Mouse (Mus musculus) heart, embryonic 10.5 days (tissue): Measurements from ENCODE around the gene Atp6v0a4. TPM values are rescaled to one million over a fixed set of nuclear protein-coding genes. Genes with fewer than 3 reads are reported as not detected.

Experiments
- DNase-seq: peaks from one replicate; pipeline ENCODE4 v3.0.0-alpha.2; 2017; ENCODE audit warnings: low spot score
- H3K27ac ChIP-seq: fragments of 300-500 bp; sonication (generic); 2 replicates; pipeline ENCODE4 v1.5.1; 2016; ENCODE audit warnings: mild to moderate bottlenecking
- H3K27me3 ChIP-seq: fragments of 300-500 bp; sonication (generic); 2 replicates; pipeline ENCODE4 v1.6.1; 2016; ENCODE audit warnings: mild to moderate bottlenecking; ENCODE audit not compliant: poor library complexity, insufficient read depth, severe bottlenecking
- H3K36me3 ChIP-seq: fragments of 300-500 bp; sonication (generic); 2 replicates; pipeline ENCODE4 v1.6.1; 2016; ENCODE audit warnings: mild to moderate bottlenecking, moderate library complexity
- H3K4me1 ChIP-seq: fragments of 300-500 bp; sonication (generic); 2 replicates; pipeline ENCODE4 v1.6.1; 2016; ENCODE audit warnings: mild to moderate bottlenecking
- H3K4me3 ChIP-seq: fragments of 300-500 bp; sonication (generic); 2 replicates; pipeline ENCODE4 v1.5.1; 2016; ENCODE audit warnings: mild to moderate bottlenecking, moderate library complexity
- H3K9me3 ChIP-seq: fragments of 300-500 bp; sonication (generic); 2 replicates; pipeline ENCODE4 v1.6.1; 2016; ENCODE audit warnings: mild to moderate bottlenecking, moderate library complexity
- WGBS: fragments of 180-500 bp; shearing (Covaris S2); methylation state at CpG from one replicate; pipeline ENCODE4 v1.1.7; 2016; 5-methylcytosine and 5-hydroxymethylcytosine counted together
- polyA plus RNA-seq: library from polyadenylated mRNA; unstranded; fragments of >200 nt; fragmentation: Nextera tagmentation; extraction: Ambion mirVana; gene quantifications from 2 replicates; pipeline ENCODE4 v1.2.1, GENCODE M21; 2016

The Atp6v0a4 gene
- polyA plus RNA-seq, 1 experiment from 2014 or later, result not detected

DNA sequence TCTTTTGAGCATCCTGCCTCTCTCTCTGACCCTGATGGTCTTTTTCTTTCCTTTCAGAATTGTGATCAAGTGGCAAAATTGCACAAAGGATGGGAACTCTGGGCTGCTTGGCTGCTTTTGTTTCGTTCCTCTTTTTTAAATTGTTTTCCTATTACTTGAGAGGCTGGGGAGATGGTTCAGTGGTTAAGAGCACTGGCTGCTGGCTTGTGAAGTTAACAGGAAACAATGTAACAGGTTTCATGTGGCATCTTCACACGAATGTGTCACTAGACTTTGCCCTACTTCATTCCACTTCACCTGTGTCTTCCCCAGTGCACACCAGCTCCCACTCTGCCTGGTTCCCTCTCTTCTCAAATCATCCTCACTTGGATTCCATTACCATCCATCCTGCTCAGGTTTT, 59.8 kb downstream of the Atp6v0a4 start:
- Histone ChIP-seq H3K4me1 (0 out of 2 replicates have a peak, but pooled peaks cover 2% of the 10 kb centered on the region), H3K9me3 (peaks cover 7% of the 10 kb centered on the region), H3K36me3 (no peaks in the 10 kb centered on the region), H3K27ac (no peak overlapping the region), H3K4me3 (no peak overlapping the region), H3K27me3 (no peaks in the 10 kb centered on the region)
- DNase-seq, result no peak
- 67% methylated on average over 2 of the region's 2 CpGs for WGBS

DNA sequence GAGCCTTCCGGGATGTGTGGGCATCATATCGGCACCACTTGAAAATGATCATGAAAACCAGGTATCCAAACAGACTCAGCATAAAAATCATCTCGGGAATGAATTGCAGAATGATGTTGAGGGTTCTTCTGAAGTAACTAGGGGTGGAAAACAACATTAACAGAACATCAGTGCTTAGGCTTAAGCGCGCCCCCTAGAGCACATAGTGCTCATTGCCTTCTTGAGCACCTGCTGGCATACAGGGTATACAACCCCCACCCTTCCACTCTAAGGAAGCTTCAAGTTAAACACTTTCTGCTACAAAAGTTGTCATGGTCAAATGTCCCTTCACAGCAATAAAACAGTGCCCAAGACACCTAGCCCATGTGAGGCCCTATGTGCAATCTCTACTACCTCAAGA, 65.6 kb downstream of the Atp6v0a4 start:
- 51% methylated on average over 5 of the region's 5 CpGs for WGBS
- Histone ChIP-seq H3K4me1 (no peaks in the 10 kb centered on the region), H3K27me3 (no peaks in the 10 kb centered on the region), H3K27ac (no peak overlapping the region), H3K36me3 (no peaks in the 10 kb centered on the region), H3K9me3 (peaks cover 7% of the 10 kb centered on the region), H3K4me3 (no peak overlapping the region)
- DNase-seq, result no peak

DNA sequence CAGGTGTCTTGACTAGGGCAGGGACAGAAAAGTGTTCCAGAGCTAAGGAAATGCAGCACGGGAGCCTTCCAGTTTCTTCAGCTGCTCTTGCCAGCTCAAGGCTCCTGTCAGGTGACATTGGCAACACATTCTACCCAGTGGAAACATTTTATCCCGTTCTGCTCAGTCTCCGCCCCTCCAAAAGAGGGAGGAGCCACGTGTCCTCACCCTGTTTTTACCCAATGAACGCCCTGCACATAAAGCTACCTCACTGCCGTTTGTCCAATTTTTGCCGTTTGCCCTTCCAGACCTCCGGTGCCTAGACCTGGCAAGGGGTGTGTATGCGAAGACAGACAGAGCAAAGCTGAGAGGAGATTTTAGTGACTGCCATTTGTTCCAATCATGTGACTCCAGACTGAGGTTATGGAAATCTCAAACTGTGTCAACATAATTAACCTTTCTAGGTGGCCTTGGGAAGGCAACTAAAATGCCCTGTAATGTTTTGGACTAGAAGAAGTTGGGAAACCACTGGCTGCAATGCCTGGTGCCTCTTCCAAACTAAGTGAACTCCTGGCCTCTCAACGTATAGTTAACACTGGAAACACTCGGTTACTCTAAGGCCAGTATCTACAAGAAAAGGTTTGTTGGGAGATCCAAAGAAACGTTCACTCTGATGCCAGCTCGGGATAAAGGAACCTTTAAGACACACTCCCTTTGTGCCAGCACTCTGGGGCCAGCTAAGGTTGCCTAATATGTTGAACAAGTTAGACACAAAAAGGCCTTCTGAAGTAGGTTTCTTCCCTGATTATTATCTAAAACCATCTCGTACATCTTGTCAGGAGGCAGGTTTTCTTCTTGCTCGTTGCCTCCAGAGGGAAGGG, 68.7 kb downstream of the Atp6v0a4 start:
- H3K9me3 ChIP-seq, result no peaks in the 10 kb centered on the region
- no peak overlapping the region for H3K27ac ChIP-seq
- 76% methylated on average over 15 of the region's 15 CpGs for WGBS
- no peaks in the 10 kb centered on the region for H3K4me1 ChIP-seq
- no peak for DNase-seq
- H3K4me3 ChIP-seq, result no peak overlapping the region
- H3K27me3 ChIP-seq, result no peaks in the 10 kb centered on the region
- H3K36me3 ChIP-seq, result no peaks in the 10 kb centered on the region

DNA sequence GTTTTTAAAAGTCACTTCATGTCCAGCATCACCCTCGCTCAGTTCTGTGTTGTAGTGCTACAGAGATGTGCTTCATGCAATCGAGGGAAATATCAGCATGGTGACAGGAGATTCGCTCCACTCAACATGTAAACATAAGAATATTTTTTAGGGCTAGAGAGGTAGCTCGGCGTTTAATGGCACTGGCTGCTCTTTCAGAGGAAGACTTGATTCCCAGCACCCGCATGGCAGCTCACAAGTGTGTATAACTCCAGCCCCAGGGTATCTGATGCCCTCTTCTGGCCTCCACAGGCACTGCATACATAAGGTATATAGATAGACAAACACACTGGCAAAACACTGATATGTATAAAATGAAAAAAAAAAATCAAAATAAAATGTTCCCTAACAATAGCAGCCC, 74.8 kb downstream of the Atp6v0a4 start:
- DNase-seq, result no peak
- no peaks in the 10 kb centered on the region for H3K27me3 ChIP-seq
- WGBS, result 84% methylated on average over 6 of the region's 6 CpGs
- peaks cover 17% of the 10 kb centered on the region for H3K4me1 ChIP-seq
- no peaks in the 10 kb centered on the region for H3K36me3 ChIP-seq
- H3K4me3 ChIP-seq, result no peak overlapping the region
- no peaks in the 10 kb centered on the region for H3K9me3 ChIP-seq
- H3K27ac ChIP-seq, result no peak overlapping the region

DNA sequence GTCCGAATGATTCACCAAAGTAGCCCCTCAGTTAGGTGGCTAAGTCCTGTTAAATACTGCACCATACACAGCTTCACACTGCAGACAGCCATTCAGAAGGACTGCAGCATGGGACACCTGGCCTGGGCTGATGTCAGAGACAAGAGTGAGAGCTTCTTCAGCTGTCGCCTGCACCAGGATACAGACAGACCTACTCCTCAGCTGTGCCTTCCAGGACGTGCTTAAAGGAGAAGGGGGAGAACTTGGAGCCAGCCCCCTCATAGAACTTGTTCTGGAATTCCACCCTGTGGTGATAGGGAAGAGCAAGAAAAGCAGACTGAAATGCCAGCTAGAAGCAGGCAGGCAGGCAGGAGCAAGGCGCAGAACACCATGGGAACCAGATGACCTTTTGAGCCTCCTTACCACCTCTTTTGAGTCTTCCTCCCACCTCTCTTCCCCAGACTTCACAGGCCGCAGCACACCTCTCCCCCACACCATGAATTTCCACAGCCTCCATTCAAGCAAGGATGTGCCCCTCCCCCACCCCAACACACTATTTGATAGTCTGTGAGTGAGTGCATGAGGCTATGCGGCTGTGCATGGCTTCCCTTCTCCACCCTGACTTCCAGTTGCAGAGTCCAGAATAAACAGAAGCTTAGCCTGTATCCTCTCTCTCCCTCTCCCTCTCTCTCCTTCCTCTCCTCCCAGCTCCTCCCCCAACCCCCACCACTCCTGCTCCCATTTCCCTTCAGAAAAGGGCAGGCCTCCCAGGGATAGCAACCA, 75.4 kb downstream of the Atp6v0a4 start:
- Histone ChIP-seq H3K4me3 (no peak overlapping the region), H3K27me3 (no peaks in the 10 kb centered on the region), H3K9me3 (no peaks in the 10 kb centered on the region), H3K27ac (peak overlapping the region; percentile 71; the same call in 1 of the 2 replicates), H3K36me3 (no peaks in the 10 kb centered on the region), H3K4me1 (peaks cover 17% of the 10 kb centered on the region)
- DNase-seq, result no peak
- 36% methylated on average over 6 of the region's 6 CpGs for WGBS

DNA sequence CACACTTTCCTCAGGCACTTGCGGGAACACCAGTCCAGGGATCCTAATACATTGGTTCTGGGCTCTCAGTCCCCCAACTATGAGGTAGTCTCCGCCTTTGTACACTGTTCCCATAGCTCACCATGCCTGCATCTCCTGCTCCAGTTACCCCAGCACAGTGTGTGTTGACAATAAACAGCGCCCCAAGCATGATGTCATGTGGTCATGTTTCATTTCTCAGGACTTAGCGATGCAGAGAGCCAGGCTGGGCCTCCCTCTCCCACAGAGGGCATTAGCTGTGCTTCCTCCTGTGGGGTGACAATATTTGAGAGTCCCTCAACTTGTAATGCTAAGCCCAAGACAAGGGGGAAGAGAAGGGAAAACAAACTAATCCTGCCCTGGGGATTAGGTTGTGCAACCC, 76.4 kb downstream of the Atp6v0a4 start:
- WGBS, result 85% methylated on average over 4 of the region's 4 CpGs
- no peak for DNase-seq
- H3K4me1 ChIP-seq, result peaks cover 17% of the 10 kb centered on the region
- 0 out of 2 replicates have a peak overlapping the region, but pooled peaks have one; percentile 12 for H3K27ac ChIP-seq
- H3K4me3 ChIP-seq, result no peak overlapping the region
- H3K9me3 ChIP-seq, result no peaks in the 10 kb centered on the region
- H3K36me3 ChIP-seq, result no peaks in the 10 kb centered on the region
- H3K27me3 ChIP-seq, result no peaks in the 10 kb centered on the region

GRCm38 (mm10) chr6:38046838-38047237, 77.5 kb downstream of the Atp6v0a4 start, which contains the start of gene Svopl:
Gene Svopl (minus strand): TSS chr6:38046996.
- Histone ChIP-seq H3K4me1 (peaks cover 17% of the 10 kb centered on the region), H3K27me3 (no peaks in the 10 kb centered on the region), H3K9me3 (no peaks in the 10 kb centered on the region), H3K27ac (0 out of 2 replicates have a peak within 1 kb of the TSS, but pooled peaks have one; percentile 19), H3K4me3 (no peak within 1 kb of the TSS), H3K36me3 (no peaks in the 10 kb centered on the region)
- DNase-seq, result no peak
- WGBS, result 19% methylated on average over 6 of the region's 6 CpGs

- Histone ChIP-seq H3K27ac (no peak overlapping the region), H3K27me3 (no peaks in the 10 kb centered on the region), H3K36me3 (no peaks in the 10 kb centered on the region)
Observed at GRCm38 (mm10) chr6:38032801-38033566, 91.4 kb downstream of the Atp6v0a4 start.

GRCm38 (mm10) chr6:38031924-38032540, 92.4 kb downstream of the Atp6v0a4 start:
- H3K27me3 ChIP-seq, result no peaks in the 10 kb centered on the region
- H3K27ac ChIP-seq, result no peak overlapping the region
- no peak for DNase-seq
- 41% methylated on average over 7 of the region's 7 CpGs for WGBS
- H3K4me1 ChIP-seq, result peaks cover 4% of the 10 kb centered on the region; the same call in 1 of the 2 replicates
- H3K36me3 ChIP-seq, result no peaks in the 10 kb centered on the region
- H3K9me3 ChIP-seq, result no peaks in the 10 kb centered on the region
- no peak overlapping the region for H3K4me3 ChIP-seq

More at GRCm38 (mm10) chr6:38032801-38033566, 91.4 kb downstream of the Atp6v0a4 start:
- DNase-seq, result no peak
- H3K4me1 ChIP-seq, result peaks cover 4% of the 10 kb centered on the region; the same call in 1 of the 2 replicates
- 73% methylated on average over 5 of the region's 5 CpGs for WGBS
- no peaks in the 10 kb centered on the region for H3K9me3 ChIP-seq
- H3K4me3 ChIP-seq, result no peak overlapping the region

DNA sequence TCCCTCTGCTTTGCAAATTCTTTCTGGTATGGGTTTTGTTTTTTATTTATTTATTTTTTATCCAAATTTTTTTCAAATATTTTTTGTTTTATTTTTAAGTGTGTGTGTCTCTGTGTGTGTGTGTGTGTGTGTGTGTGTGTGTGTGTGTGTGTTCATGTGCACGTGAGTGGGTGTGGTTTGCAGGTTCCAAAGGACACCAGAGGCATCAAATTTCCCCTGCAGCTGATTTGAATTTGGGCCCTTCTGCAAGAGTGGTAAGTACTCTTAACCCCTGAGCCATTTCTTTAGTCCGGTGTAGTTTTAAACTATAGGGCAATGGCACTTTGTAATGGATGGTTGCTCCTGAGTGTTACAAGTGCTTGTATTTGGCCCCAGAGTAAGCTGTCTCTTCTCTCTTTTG, 96.2 kb downstream of the Atp6v0a4 start:
- Histone ChIP-seq H3K4me3 (no peak overlapping the region), H3K4me1 (peaks cover 4% of the 10 kb centered on the region; the same call in 1 of the 2 replicates), H3K27ac (no peak overlapping the region), H3K27me3 (no peaks in the 10 kb centered on the region), H3K9me3 (no peaks in the 10 kb centered on the region), H3K36me3 (no peaks in the 10 kb centered on the region)
- 66% methylated on average over 2 of the region's 2 CpGs for WGBS
- no peak for DNase-seq

DNA sequence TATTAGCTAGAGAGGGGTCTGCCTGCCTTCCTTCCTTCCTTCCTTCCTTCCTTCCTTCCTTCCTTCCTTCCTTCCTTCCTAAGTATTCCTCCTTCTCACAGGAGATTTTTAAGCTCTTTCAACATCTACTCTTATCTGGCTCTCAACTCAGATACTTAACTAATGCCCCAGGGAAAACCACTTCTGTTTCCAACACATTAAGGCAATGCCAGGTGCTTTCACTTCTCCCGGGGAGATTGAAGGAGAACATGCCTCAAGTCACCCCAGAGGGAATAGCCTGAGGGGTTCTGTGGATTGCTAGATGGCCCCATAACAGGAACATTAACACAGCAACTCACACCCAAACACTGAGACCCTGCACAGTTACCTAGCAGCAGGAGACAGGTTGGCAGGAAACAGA, 96.6 kb downstream of the Atp6v0a4 start:
- Histone ChIP-seq H3K9me3 (no peaks in the 10 kb centered on the region), H3K4me1 (peaks cover 4% of the 10 kb centered on the region; the same call in 1 of the 2 replicates), H3K4me3 (no peak overlapping the region), H3K36me3 (no peaks in the 10 kb centered on the region), H3K27me3 (no peaks in the 10 kb centered on the region), H3K27ac (no peak overlapping the region)
- WGBS, result 31% methylated on average over 1 of the region's 1 CpGs
- DNase-seq, result no peak

- no peaks in the 10 kb centered on the region for H3K27me3 ChIP-seq
- no peak overlapping the region for H3K4me3 ChIP-seq
- 0 out of 2 replicates have a peak, but pooled peaks cover 2% of the 10 kb centered on the region for H3K4me1 ChIP-seq
- WGBS, result 33% methylated on average over 7 of the region's 7 CpGs
- no peak for DNase-seq
- no peaks in the 10 kb centered on the region for H3K9me3 ChIP-seq
- no peak overlapping the region for H3K27ac ChIP-seq
- H3K36me3 ChIP-seq, result no peaks in the 10 kb centered on the region
Observed at GRCm38 (mm10) chr6:38023284-38023683, 101.1 kb downstream of the Atp6v0a4 start.
